Mouse (Mus musculus) gonadal fat pad, adult 2 months (tissue): ENCODE measurements at regions not wholly inside any gene's neighbourhood (a gene's known extent, or its start where the extent isn't known, plus 50 kb on each side); places are given as distances from the start of the nearest gene placed in this dataset.

Source experiments
- DNase-seq: peaks from one replicate; pipeline ENCODE4 v3.0.0-alpha.2; 2012; ENCODE audit warnings: low read depth

DNA sequence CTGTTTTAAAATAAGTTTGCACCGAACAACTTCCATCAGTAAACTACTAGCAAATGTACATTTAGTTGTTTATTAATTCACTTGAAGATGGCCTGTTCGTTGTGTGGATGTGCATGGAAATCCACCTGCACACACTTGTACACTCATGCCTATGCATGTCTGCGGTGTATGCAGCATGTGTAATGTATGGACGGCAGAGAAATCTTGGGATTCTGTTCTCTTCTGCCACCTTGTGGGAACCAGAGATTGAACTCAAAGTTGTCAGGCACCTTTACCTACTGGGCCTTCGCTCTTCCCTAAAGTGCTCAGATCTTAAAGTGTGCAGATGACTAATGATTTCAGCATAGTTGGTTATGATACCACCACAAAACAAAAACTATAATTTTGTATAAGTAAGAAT, 137.4 kb downstream of the Kitl start:
- peak; percentile 20 for DNase-seq

DNA sequence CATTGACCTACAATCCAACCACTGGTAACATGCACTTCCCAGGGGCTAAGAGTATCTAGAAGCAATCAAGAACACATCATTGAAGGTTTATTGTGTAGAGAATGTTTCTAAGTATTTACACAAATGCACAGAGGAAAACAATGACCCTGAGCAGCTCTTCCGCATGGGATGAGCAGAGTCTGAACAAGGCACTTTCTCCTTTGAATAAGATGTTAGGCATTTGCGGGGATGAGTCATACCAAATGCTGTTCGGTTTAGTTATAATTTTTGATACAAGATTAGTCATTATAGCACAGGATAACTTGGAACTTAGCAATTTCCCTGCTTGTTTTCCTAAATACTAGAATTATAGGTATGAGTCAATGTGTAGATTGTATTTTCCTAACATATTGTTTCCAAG, 137.9 kb downstream of the Kitl start:
- no peak for DNase-seq

DNA sequence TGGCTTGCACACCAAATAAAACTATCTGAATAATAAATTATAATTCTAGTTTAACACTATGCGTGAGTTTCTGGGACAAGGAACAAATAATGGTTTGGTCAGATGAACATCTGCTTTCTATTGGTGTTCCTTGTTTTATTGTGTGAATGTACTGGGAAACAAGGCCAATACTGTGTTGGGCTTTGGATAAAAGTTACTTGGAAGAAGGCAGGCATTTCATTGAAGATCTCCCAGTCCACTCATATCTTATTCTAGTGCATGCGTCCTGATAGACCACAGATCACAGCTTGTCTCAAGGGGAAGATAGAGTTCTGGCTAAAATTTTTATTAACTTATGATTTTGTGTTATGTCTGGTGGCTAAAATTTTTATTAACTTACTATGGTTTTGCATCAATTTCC, 140.1 kb downstream of the Kitl start:
- DNase-seq, result no peak

DNA sequence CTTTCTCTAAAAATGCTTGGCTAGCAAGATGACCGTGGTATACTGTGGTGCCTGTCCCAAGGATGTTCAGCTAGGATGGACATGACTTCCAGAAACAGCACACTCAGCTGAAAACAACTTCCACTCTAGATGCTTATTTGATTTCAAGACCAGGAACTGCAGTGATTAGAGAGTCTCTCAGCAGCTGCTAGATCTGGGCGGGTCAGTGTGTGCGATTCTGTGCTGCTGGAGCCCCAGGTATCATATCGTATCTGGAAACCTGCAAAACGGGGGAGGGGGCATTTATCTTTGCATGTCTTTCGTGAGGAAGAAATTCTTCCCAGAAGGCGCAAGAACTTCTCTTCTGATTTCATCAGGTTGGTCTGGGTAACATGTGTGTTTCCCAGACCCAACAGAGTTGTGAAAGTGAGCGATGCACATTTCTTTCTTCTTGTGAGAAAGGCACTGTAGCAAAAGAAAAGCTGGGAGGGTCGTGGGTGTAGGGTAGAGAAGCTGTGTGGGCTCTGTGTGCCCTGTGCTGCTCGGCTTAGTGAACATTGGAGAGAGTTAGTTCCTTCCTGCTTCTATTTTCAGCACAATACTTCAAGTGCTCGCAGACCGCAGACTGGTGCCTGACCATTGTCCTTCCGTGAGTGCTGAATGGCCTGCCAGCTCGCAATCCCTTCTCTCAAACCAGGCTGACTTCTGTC, 144.6 kb downstream of the Kitl start:
- DNase-seq, result no peak

DNA sequence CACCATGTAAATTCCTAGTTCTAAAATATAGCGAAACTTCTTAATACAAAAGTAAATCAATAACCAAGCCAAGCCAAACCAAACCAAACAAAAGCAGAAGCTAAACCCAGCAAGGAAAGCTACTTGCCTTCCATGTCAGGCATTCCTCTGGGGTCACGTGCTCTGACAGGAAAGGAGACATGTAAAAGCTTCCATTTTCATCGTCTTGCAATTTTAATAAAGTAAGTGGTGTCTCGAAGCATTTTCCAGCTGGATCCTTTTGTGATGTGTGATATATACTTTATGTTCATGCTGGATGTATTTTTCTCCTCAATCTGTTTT, 145.1 kb downstream of the Kitl start:
- DNase-seq, result no peak

DNA sequence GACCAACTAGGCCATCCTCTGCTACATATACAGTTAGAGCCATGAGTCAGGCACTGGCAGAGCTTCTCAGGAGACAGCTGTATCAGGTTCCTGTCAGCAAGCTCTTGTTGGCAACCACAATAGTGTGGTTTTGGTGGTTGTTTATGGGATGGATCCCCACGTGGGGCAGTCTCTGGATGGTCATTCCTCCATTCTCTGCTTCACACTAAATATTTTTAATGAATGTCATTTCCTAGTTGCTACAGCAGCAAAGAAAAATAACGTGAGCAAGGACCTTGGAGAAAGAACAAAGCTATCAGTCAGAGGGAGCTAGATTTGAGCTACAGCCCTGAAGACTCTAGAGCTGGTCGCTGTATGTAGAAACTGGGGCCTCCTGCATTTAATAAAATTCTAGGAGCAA, 145.7 kb downstream of the Kitl start:
- no peak for DNase-seq

DNA sequence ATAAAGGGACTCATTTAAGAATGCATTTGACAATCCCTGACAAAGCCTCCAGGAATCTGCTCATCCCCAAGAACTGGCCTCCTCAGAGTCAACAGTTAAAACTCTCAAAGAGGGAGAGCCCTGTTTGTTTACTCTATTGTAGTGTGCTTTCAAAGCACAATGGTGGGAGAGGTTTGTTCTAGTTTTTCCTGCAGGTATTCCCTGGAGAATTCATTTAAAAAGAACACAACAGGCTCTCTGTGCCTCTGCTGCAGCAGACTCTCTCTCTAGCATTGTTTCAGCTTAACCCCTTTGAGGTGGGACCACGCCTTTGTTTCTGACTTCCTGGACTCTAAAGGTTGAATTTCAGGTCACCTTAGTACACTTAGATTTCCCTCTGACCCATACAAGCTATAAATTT, 149.1 kb downstream of the Kitl start:
- no peak for DNase-seq

DNA sequence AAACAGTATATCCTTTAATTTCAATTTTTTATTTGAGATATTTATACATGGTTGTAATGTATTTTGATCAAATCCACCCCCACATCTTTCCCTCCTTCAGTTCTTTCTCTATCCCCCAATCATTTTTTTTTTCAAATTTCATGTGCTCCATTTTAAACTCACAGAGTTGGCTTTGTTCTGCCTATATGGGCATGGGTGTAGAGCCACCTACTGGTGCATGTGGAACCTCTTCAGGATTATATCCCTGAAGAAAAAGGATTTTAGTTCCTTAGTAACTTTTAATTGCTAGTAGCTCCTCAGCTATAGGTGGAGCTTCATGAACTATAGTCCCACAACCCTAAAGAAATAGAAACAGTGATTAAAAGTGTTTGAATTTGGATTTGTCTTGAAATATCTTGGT, 155.4 kb downstream of the Kitl start:
- DNase-seq, result no peak

DNA sequence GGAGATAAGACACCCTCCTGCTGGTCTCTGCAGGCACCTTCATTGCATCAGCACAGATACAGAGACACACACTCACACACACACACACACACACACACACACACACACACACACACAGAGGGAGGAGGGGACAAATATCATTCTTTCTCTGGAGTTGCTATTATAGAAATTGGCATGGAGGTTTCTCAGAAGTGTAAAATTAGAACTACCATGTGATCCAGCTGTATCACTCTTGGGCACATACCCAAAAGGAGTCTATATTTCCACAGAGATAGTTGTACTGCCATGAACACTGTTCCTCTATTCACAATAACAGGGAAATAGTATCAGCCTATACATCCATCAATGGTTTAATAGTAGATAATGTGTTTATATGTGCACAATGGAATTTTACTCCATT, 137.8 kb upstream of the Gm4301 start:
- no peak for DNase-seq

DNA sequence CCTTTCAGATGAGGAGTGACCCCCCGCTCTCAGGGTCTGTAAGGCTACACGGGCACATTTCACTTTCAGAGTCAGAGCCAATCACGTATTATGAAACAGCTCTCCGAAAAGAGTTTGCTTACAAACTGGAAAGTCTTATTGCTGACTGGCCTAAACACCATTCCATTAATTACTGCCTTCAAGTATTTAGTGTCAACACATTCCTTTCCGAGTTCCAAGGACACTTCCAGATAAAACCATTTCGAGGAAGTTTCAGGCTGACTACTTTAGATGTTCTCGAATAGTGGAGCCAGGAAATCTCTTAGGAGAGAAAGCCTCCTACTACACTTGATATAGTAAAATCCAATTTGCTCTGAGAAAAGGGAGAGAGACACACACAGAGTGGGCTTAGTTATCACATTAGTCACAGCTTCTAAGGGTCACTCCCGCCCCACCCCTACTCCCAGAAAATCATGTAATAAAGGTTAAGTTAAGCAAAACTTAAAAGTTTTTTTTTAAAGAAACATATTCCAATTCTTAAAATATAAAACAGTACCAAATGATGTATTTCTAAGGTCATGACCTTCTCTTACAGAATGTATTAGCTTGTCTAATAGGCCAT, 136.3 kb upstream of the Gm4301 start:
- DNase-seq, result no peak

DNA sequence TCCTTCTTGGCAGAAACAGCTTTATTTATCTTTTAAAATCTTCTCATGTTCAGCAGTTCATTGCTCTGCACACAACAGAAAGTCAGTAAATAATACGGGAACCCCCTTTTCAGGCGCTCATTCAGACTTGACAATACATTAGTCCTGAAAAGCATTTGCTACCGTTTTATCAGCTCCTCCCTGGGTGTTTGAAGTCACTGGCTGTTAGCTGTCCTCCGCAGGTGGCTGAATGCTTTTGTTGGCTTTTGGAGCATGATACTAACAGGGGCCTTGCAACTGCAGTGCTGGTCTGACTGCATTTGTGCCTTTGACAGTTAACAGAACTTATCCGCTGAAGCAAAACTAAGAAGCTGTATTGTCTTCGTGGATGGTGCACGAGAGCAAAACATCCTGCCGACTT, 135.0 kb upstream of the Gm4301 start:
- DNase-seq, result no peak

DNA sequence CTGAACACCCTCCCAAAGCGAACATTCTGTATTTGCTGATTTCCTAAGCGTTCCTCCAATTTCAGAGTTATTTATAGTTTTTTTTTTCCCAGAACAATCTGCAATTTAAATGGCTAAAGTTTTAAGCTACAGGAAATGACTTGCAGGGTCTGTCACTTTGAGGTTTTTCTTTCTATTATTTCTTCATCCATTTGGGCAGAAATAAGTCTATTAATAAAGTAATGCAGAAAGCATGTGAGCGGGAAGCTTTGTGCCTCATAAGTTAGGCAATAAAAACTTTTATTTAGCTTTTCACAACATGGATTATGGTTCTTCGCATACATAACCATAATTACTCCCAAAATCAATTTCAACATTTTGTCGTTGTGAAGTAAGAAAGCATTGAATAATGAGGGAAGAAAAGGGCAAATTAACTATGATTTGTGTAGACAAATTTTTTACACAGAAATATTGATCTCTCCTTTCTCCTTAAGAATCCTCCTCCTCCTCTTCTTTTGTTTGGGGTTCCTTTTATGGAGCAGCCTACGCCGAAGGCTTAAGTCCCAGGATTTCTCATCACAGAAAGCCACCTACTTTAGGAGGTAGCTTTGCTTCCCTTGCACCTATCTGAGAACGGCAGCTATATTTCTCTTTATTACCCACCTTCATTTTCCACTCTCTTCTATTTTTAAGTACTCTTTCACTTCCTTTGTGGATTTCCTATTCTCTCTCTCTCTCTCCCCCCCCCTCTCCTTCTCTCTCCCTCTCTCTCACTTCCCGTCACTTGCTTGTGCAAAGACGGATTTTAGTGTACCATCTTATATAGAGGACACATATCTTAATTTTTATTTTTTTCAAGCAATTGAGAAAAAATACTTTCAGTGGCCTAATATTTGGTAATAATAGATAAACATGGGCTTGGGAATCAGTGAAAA, 128.6 kb upstream of the Gm4301 start:
- no peak for DNase-seq

DNA sequence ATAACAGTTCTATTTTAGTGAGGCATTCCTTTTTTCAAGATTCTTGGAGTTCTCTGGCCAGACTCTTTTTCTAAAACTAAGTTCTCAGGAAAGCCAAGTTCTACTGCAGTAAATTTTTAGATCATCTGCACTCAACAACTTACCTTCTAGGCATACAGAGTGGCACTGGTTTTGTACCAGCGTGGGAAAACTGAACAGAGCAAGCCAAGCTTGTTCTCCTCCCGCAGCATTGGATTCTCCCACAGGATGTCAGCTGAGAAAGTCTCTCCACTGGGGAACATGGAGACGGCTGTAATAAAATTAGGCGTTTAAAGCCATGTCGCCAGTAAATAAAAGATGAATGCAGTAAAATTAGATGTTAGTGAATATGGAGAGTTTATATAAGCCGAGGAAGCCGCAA, 124.8 kb upstream of the Gm4301 start:
- no peak for DNase-seq

DNA sequence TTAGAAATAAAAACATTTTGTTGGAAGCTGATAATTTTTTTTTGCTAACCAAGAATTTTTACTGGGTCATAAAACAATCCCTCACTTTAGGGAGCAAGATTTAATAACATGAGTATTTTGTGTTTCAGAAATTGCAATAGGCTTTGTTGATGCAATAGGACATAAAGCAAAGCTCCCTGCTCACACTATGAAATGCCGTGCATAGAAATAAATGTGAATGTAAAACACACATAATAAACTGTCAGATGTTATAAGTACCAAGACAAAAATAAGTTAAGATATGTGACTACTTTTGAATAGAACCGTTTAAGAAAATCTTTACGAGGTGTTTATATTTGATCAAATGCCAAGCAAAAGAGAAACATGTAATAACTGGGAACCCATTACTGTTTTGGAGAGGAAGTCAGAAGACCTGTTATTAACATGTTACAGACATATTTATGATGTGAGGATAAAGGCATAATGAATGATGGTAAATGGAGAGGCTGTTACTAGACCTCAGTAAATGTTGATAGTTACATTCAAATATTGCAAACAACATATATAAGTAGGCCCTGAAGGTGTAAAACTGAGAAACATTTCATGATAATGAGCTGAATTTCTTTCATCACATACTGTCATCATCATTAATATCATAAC, 110.9 kb upstream of the Gm4301 start:
- no peak for DNase-seq

DNA sequence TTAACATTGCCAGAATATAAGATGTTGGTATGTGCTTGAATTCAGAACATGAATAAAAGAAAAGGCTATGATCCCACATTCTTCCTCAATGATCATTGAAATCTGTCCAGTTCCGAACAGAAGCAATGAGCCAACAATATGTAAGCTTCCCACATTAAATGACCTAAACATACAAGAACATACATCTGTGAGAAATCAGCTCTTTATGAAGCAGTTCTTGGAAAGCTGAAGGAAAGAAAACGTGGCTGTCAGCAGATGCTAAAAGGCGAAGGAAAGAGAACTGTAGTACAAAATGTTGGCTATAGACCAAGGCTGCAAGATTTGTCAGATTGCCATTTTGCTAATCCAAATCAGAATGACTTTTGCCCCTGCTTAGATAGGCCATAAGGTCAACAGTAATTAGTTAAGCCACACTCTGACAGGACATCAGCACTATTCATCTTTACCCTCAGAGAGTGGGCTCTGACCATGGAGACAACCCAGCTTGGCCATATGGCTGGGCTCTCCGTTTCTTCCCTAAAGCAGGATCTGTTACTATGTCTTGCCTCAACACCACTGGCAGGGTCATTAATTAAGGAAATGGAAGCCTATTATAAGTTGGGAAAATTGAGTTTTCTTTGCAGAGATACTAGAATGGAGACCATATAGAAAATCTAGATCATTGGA, 76.1 kb upstream of the Gm4301 start:
- DNase-seq, result no peak

DNA sequence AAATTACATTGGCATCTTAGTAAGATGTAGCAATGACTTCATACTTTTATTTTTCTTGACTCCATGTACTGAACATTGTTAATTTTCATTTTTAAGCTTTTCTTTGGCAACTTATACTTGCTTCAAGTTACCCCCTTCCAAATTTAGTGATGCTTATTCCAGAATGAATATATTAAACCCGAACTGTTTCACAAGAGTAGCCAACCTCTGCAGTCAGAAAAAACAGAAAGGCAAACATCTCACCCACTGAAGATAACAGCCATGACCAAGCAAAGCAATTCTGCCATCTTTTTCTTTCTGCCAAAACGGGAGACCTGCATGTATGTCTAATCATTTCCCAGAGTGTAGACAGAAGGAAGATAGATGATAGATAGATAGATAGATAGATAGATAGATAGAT, 72.0 kb upstream of the Gm4301 start:
- DNase-seq, result no peak

DNA sequence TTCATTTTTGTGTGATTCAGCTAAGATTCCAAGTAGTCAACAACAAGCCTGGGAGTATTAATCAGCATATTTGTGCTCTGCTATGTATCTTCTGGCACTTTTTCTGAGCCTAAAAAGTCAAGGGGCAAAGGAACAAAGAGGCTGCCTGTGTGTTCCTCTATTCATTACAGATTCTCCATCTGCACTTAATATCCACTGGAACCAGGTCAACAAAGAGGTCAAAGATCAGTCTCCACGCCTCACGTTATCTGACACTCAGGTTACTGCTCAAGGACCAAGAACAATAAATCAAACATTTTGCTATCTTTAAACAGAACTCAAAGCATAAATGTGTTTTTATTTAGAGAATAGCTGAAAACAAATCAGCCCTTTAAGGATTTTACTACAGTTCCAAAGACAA, 71.4 kb upstream of the Gm4301 start:
- DNase-seq, result no peak

DNA sequence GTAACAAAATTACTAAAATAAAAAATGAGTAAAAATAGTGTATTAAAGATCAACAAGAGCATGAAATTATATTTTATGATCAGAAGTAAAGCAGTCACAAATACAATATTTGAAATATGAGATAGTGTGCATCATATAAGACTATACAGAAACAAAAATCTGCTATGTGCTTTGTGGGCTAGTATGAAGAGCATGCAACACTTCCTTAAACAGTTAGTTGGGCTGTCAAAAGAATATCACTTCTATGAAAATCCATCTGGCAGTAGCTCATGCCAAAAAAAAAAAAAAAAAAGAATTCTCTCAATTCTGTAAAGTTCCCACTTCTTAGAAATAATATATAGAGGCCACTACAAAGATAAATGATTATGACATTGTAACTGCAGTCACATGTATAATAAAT, 53.0 kb upstream of the Gm4301 start:
- DNase-seq, result no peak
